Mouse (Mus musculus) regulatory T cell (primary cell): ENCODE data around the gene Cdk14.

Experiments used
- in situ Hi-C: fragments of 300-600 bp; cut with MboI, MseI; formaldehyde crosslinking; loops from one replicate; pipeline ENCODE4 v1.15.1; 2025; ENCODE audit warnings: high pct_unique_total_duplicates

The Cdk14 gene

GRCm38 (mm10) chr5:4812036-4812729 is 607.9 kb downstream of the Cdk14 start:
- in situ Hi-C loops, result no loop called here

GRCm38 (mm10) chr5:4805228-4805627 is 614.9 kb downstream of the Cdk14 start:
- in situ Hi-C loops, result no loop called here

- in situ Hi-C loops, result no loop called here
Observed at GRCm38 (mm10) chr5:4803708-4804107, 616.4 kb downstream of the Cdk14 start.

GRCm38 (mm10) chr5:4801971-4802370 is 618.1 kb downstream of the Cdk14 start:
- in situ Hi-C loops, result no loop called here

- in situ Hi-C loops, result no loop called here
Observed at GRCm38 (mm10) chr5:4801096-4801850, 618.8 kb downstream of the Cdk14 start.

GRCm38 (mm10) chr5:4791219-4791618 is 628.9 kb downstream of the Cdk14 start:
- in situ Hi-C loops, result no loop called here

GRCm38 (mm10) chr5:4790265-4790664 is 629.8 kb downstream of the Cdk14 start:
- in situ Hi-C loops, result no loop called here

- in situ Hi-C loops, result no loop called here
Observed at GRCm38 (mm10) chr5:4788484-4788883, 631.6 kb downstream of the Cdk14 start.

GRCm38 (mm10) chr5:4786816-4787215 is 633.3 kb downstream of the Cdk14 start:
- in situ Hi-C loops, result no loop called here

- in situ Hi-C loops, result no loop called here
Observed at GRCm38 (mm10) chr5:4778274-4778673, 641.8 kb downstream of the Cdk14 start.

GRCm38 (mm10) chr5:4776495-4776894 is 643.6 kb downstream of the Cdk14 start:
- in situ Hi-C loops, result no loop called here

GRCm38 (mm10) chr5:4773090-4773772 is 646.9 kb downstream of the Cdk14 start:
- in situ Hi-C loops, result no loop called here

GRCm38 (mm10) chr5:4770609-4771008 is 649.5 kb downstream of the Cdk14 start:
- in situ Hi-C loops, result no loop called here

GRCm38 (mm10) chr5:4767896-4768295 is 652.2 kb downstream of the Cdk14 start:
- in situ Hi-C loops, result no loop called here

- in situ Hi-C loops, result no loop called here
Observed at GRCm38 (mm10) chr5:4766719-4767118, 653.4 kb downstream of the Cdk14 start.

- in situ Hi-C loops, result loop anchor here (5.0 kb wide), 1 partner anchor 60 kb away; no protein-coding TSS in a partner anchor
Observed at GRCm38 (mm10) chr5:4761891-4762290, 658.2 kb downstream of the Cdk14 start.

GRCm38 (mm10) chr5:4758331-4759080 is 661.6 kb downstream of the Cdk14 start:
- in situ Hi-C loops, result no loop called here

- in situ Hi-C loops, result no loop called here
Observed at GRCm38 (mm10) chr5:4757902-4758301, 662.2 kb downstream of the Cdk14 start, which contains the start of gene Fzd1. TSS of gene Fzd1 (minus strand) at chr5:4758035.

- in situ Hi-C loops, result no loop called here
Observed at GRCm38 (mm10) chr5:4756871-4757711, 663.0 kb downstream of the Cdk14 start.

GRCm38 (mm10) chr5:4756001-4756681 is 664.0 kb downstream of the Cdk14 start:
- in situ Hi-C loops, result no loop called here
